Mouse (Mus musculus) embryonic facial prominence, embryonic 10.5 days (tissue): ENCODE results near the gene Svs1. TPM values are rescaled to one million over a fixed set of nuclear protein-coding genes. Genes with fewer than 3 reads are reported as not detected.

Experiments
- DNase-seq: peaks from one replicate; pipeline ENCODE4 v3.0.0-alpha.2; 2017; ENCODE audit warnings: low spot score
- H3K27ac ChIP-seq: fragments of 300-500 bp; sonication (generic); replicated peaks from 2 replicates; pipeline ENCODE4 v1.5.1; 2016; ENCODE audit warnings: mild to moderate bottlenecking
- H3K27me3 ChIP-seq: fragments of 300-500 bp; sonication (generic); replicated peaks from 2 replicates; pipeline ENCODE4 v1.6.1; 2016; ENCODE audit warnings: low read depth, mild to moderate bottlenecking; ENCODE audit not compliant: poor library complexity, severe bottlenecking
- H3K36me3 ChIP-seq: fragments of 300-500 bp; sonication (generic); replicated peaks from 2 replicates; pipeline ENCODE4 v1.6.1; 2016; ENCODE audit warnings: mild to moderate bottlenecking, moderate library complexity
- H3K4me1 ChIP-seq: fragments of 300-500 bp; sonication (generic); 2 replicates; pipeline ENCODE4 v1.6.1; 2016
- H3K4me3 ChIP-seq: fragments of 300-500 bp; sonication (generic); 2 replicates; pipeline ENCODE4 v1.5.1; 2016; ENCODE audit warnings: mild to moderate bottlenecking, moderate library complexity
- H3K9me3 ChIP-seq: fragments of 300-500 bp; sonication (generic); 2 replicates; pipeline ENCODE4 v1.6.1; 2016; ENCODE audit warnings: mild to moderate bottlenecking
- WGBS: fragments of 180-500 bp; shearing (Covaris S2); methylation state at CpG from one replicate; pipeline ENCODE4 v1.1.7; 2016; 5-methylcytosine and 5-hydroxymethylcytosine counted together
- polyA plus RNA-seq: library from polyadenylated mRNA; unstranded; fragments of >200 nt; fragmentation: Nextera tagmentation; extraction: Ambion mirVana; gene quantifications from 2 replicates; pipeline ENCODE4 v1.2.1, GENCODE M21; 2016

The Svs1 gene
- polyA plus RNA-seq, 1 experiment from 2014 or later = not detected

DNA sequence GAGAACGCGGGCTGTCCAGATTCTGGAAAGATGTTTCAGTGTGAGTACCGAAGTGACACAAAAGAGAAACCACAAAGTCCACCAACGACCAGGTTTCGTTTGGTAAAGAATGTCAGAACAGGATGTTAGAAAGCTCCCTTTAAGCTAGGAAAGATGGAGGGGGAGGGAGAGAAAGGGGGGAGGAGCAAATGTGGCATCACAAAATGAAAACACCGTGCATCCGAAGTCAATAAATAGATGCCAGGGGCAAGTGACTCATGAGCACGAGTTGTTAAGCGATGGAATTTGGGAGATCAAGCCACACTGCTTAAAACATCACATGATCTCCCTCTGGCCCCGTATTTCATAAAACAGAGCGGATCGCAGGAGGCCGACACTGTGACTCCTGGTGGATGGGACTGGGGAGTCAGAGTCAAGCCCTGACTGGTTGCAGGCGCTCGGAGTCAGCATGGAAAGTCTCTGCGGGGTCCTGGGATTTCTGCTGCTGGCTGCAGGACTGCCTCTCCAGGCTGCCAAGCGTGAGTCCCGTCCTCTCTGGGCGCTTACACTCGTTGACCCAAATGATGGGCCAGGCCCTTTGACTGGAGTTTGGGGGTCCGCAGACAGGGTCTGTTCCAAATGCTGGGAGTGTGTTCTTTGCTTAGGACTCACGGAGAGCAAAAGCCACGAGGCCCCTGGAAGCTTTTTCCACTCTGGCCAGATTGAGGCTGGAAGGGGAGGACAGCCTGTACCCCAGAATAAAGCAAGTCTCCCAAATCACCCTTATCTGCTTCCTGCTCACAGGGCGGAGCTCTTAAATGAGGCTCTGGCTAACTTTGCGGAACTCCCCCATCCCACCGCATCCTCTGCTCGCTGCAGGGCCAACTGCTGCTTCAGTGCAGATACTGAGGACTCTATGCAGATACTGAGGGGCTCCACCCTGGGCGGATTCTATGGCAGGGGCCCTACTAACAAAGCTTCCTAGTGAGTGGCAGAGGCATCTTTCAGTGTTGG lies 49.9 kb downstream of the Svs1 start, which contains the start of gene Gpnmb:
Gpnmb (plus strand) TSS at position 272 of the 993 bp plus-strand sequence.
- peak; percentile 30 for DNase-seq
- Histone ChIP-seq H3K4me1 (peaks cover 17% of the 10 kb centered on the region), H3K36me3 (no peaks in the 10 kb centered on the region), H3K27ac (no peak within 1 kb of the TSS; the same call in 1 of the 2 replicates), H3K27me3 (peaks cover 33% of the 10 kb centered on the region), H3K4me3 (peak within 1 kb of the TSS; percentile 28; the same call in 1 of the 2 replicates), H3K9me3 (no peaks in the 10 kb centered on the region)
- WGBS = 42% methylated on average over 28 of the region's 28 CpGs

DNA sequence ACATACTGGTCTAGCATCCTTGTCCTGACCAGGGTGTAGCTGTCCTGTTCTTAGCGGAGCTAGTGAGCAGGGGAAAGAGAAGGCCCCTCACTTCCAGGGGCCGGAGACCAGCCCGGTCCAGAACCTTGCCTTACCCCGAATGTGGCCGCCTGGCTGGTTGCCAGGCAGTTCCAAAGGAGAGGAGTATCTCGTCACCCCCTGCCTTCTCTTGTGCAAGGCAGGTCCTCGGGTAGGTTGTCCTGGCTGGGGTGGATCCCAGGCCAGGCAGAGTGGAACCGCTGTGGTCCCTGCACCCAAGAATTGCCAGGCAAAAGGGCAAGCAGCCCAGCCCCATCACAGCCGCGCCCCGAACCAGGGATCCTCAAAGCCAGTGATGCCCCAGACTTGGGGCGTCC lies 50.6 kb downstream of the Svs1 start:
- no peaks in the 10 kb centered on the region for H3K36me3 ChIP-seq
- WGBS = 74% methylated on average over 12 of the region's 12 CpGs
- no peak for DNase-seq
- no peak overlapping the region for H3K27ac ChIP-seq
- peaks cover 33% of the 10 kb centered on the region for H3K27me3 ChIP-seq
- H3K9me3 ChIP-seq = no peaks in the 10 kb centered on the region
- H3K4me1 ChIP-seq = peaks cover 17% of the 10 kb centered on the region
- no peak overlapping the region for H3K4me3 ChIP-seq

DNA sequence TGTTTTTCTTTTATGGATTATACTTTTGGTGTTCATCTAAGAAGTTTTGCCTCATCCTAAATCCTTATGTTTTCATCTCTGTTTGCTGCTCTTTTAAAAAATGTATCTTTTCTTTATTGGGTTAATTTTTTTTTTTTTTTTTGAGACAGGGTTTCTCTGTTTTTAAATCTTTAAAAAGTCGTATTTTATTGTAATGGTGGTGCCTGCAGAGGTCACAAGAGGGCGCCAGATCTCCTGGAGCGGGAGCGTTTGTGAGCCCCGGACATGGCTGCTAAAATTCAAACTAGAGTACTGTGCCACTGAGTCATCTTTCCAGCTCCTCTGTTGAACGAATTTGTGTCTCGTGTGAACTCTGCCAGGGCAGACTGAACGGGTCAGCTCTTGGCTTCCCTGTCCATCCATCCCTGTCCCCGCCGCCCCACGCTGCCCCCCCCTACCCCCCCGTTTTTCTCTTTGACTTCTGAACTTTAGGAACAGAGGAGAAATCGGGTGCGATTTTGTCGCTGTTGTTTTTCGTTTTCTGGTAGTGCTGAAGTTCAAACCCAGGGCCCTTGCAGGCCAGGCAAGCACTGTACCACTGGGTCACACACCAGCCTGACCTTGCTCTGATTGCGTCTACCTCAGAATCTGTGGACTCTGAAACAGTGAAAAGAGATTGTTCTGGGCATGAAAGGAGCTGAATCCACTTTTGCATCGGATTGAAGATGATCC lies 53.0 kb downstream of the Svs1 start:
- Histone ChIP-seq H3K27ac (peak overlapping the region; percentile 75), H3K27me3 (peaks cover 33% of the 10 kb centered on the region), H3K9me3 (no peaks in the 10 kb centered on the region), H3K36me3 (no peaks in the 10 kb centered on the region), H3K4me1 (peaks cover 17% of the 10 kb centered on the region), H3K4me3 (peak overlapping the region; percentile 54)
- peak; percentile 70 for DNase-seq
- 17% methylated on average over 18 of the region's 18 CpGs for WGBS

Other genes starting within 250 kb of the Svs1 start
- 4.1 and 5.0 TPM in 2 replicates for gene Gimap1, start 247.8 kb upstream of the Svs1 start, polyA plus RNA-seq
- gene Gimap5, start 240.7 kb upstream of the Svs1 start, polyA plus RNA-seq = 0.71 and 0.84 TPM in 2 replicates
- gene Gimap3, start 216.0 kb upstream of the Svs1 start, polyA plus RNA-seq = not detected in 2 replicates
- 14.2 and 21.0 TPM in 2 replicates for gene Tmem176a, start 145.9 kb upstream of the Svs1 start, polyA plus RNA-seq
- 38.1 and 54.6 TPM in 2 replicates for gene Tmem176b, start 145.4 kb upstream of the Svs1 start, polyA plus RNA-seq
- 0.07 TPM in 1 of 2 replicates, not detected in the other for gene Aoc1, start 114.0 kb upstream of the Svs1 start, polyA plus RNA-seq
- gene 1600015I10Rik, start 57.0 kb upstream of the Svs1 start, polyA plus RNA-seq = not detected in 2 replicates
- gene Doxl2, start 11.9 kb upstream of the Svs1 start, polyA plus RNA-seq = not detected in 2 replicates
- gene Gpnmb, start 49.7 kb downstream of the Svs1 start, polyA plus RNA-seq = 1.1 and 2.7 TPM in 2 replicates
- 74.1 and 77.2 TPM in 2 replicates for gene Malsu1, start 86.9 kb downstream of the Svs1 start, polyA plus RNA-seq
- gene Igf2bp3, start 228.1 kb downstream of the Svs1 start, polyA plus RNA-seq = 159 TPM in 2 replicates